Mouse (Mus musculus): ENCODE measurements around the gene Hspa1a. TPM values are rescaled to one million over a fixed set of nuclear protein-coding genes. Genes with fewer than 3 reads are reported as not detected.

Hspa1a gene
- polyA plus RNA-seq, 1 experiment from 2014 or later, result 6.4 TPM

- no peak for ATAC-seq (ENCODE audit: insufficient number of reproducible peaks, low FRiP score)
- Histone ChIP-seq H3K9me3 (replicated peaks) (no peaks in the 10 kb centered on the region), H3K4me3 (no peak overlapping the region), H3K4me2 (no peak overlapping the region), H3K27ac (ENCODE audit: poor library complexity, severe bottlenecking) (no peak overlapping the region), H3K36me3 (no peaks in the 10 kb centered on the region), H3K9ac (no peak overlapping the region), H3K4me1 (replicated peaks) (peaks cover 9% of the 10 kb centered on the region), H3K27me3 (replicated peaks) (no peaks in the 10 kb centered on the region)
- WGBS, result 72% methylated on average over 4 of the region's 4 CpGs
These were observed 28.7 kb downstream of the Hspa1a start for GRCm38 (mm10) chr17:34943128-34943815.

DNA sequence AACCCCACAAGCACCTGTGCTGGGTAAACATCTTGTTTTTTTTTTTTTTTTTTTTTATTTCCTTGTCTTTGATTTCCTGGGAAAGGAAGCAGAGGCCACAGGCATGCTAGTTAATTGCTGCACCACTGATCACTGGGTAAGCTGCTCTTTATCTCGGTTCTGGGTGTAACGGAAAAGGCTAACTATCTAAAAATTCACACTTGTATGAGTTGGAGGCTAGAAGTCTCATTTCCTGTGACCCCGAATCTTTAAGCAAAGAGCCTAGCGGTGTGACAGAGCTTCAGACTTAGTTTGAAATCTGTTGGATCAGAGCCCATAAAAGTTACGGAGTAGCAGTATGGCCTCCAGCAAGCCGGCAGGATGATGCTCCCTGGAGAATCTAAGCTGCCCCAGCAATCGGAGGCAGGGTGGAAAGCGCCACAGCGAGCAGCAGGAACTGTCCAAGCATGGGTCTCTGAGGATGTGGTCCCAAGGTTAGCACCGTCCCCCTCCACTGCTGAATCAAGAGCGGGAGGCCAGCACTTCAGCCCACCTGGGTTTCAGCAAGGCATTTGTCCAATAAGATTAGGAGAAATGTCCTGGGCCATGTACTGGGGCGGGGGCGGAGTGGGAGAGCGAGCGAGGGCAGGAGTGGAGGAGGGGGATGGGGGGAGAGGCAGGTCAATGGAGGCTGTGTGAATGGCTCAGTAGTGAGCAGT lies 30.5 kb downstream of the Hspa1a start:
- peaks cover 9% of the 10 kb centered on the region for H3K4me1 ChIP-seq (replicated peaks)
- peak overlapping the region; percentile 45 for H3K4me3 ChIP-seq
- WGBS, result 7% methylated on average over 15 of the region's 15 CpGs
- no peaks in the 10 kb centered on the region for H3K9me3 ChIP-seq (replicated peaks)
- H3K27me3 ChIP-seq (replicated peaks), result no peaks in the 10 kb centered on the region
- H3K36me3 ChIP-seq, result peaks cover 4% of the 10 kb centered on the region; the same call in 1 of the 2 replicates
- ATAC-seq (ENCODE audit: insufficient number of reproducible peaks, low FRiP score), result peak; percentile 77
- H3K27ac ChIP-seq (ENCODE audit: poor library complexity, severe bottlenecking), result peak overlapping the region; percentile 61
- peak overlapping the region; percentile 73 for H3K4me2 ChIP-seq
- H3K9ac ChIP-seq, result peak overlapping the region; percentile 59; the same call in 1 of the 2 replicates

DNA sequence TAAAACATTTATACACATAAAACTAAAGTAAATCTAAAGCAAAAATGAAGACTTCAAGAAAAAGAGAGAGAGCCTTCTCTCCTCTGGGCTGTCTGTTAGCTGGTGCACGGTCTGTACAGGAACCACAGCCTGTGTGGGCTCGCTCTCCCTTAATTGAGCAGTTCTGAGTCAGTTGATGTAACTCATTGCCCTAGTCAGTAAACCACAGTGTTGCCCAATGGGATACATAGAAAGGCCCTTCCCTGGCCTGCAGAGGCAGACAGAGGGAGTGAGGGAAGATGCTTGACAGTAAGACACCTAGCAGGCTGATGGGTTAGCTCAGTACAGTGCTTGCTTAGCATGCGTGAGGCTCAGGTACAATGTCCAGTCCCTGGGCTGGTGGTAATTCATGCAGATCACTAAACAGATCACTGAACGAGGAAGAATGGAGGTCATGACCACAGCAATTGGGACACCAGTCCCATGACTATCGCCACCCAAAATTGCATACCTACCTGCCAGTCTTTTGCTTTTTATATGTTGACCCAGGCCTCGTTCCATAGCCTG lies 33.9 kb downstream of the Hspa1a start:
- WGBS, result 78% methylated on average over 6 of the region's 6 CpGs
- Histone ChIP-seq H3K9ac (no peak overlapping the region), H3K4me2 (no peak overlapping the region), H3K27ac (ENCODE audit: poor library complexity, severe bottlenecking) (no peak overlapping the region), H3K4me1 (replicated peaks) (peaks cover 9% of the 10 kb centered on the region), H3K9me3 (replicated peaks) (no peaks in the 10 kb centered on the region), H3K4me3 (no peak overlapping the region), H3K27me3 (replicated peaks) (no peaks in the 10 kb centered on the region), H3K36me3 (peaks cover 25% of the 10 kb centered on the region)
- ATAC-seq (ENCODE audit: insufficient number of reproducible peaks, low FRiP score), result no peak

DNA sequence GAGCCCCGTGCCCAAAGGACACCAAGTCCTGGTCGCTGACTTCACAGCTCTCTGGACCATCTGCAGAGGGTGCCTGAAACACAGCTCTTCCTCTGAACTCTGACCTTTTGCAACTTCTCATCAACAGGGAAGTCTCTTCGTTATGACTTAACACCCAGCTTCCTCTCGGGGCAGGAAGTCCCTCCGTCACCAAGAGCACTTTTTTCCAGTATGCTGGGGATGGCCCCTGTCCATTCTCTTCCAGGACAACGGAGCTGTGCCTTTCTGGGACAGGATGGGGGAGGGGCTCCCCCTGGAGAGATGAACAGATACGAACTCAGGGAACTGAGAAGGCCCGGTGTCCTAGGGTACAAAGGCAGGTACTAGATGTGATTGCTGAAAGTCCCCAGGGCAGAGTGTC lies 37.1 kb downstream of the Hspa1a start:
- no peak for ATAC-seq (ENCODE audit: insufficient number of reproducible peaks, low FRiP score)
- Histone ChIP-seq H3K27ac (ENCODE audit: poor library complexity, severe bottlenecking) (no peak overlapping the region), H3K4me1 (replicated peaks) (peaks cover 15% of the 10 kb centered on the region), H3K27me3 (replicated peaks) (no peaks in the 10 kb centered on the region), H3K9ac (0 out of 2 replicates have a peak overlapping the region, but pooled peaks have one; percentile 13), H3K4me3 (no peak overlapping the region), H3K9me3 (replicated peaks) (no peaks in the 10 kb centered on the region), H3K36me3 (peaks cover 25% of the 10 kb centered on the region), H3K4me2 (no peak overlapping the region)
- WGBS, result 40% methylated on average over 8 of the region's 8 CpGs

DNA sequence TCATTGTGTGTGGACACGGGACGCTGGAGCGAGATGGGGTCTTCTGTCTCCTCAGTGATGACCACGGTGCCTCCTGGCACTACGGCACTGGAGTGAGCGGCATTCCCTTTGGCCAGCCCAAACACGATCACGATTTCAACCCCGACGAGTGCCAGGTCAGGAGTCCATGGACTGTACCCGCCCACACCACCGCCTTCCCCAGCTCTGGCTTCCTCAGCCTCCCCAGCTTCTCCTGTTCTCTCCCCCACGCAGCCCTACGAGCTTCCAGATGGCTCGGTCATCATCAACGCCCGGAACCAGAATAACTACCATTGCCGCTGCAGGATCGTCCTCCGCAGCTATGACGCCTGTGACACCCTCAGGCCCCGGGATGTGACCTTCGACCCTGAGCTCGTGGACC lies 37.9 kb downstream of the Hspa1a start:
- no peak for ATAC-seq (ENCODE audit: insufficient number of reproducible peaks, low FRiP score)
- peaks cover 25% of the 10 kb centered on the region for H3K36me3 ChIP-seq
- H3K9ac ChIP-seq, result no peak overlapping the region
- no peak overlapping the region for H3K4me3 ChIP-seq
- no peak overlapping the region for H3K27ac ChIP-seq (ENCODE audit: poor library complexity, severe bottlenecking)
- 72% methylated on average over 24 of the region's 24 CpGs for WGBS
- H3K9me3 ChIP-seq (replicated peaks), result no peaks in the 10 kb centered on the region
- H3K4me1 ChIP-seq (replicated peaks), result peaks cover 15% of the 10 kb centered on the region
- H3K27me3 ChIP-seq (replicated peaks), result no peaks in the 10 kb centered on the region
- H3K4me2 ChIP-seq, result no peak overlapping the region

GRCm38 (mm10) chr17:34932287-34932686 lies 39.7 kb downstream of the Hspa1a start:
- Histone ChIP-seq H3K36me3 (peaks cover 23% of the 10 kb centered on the region), H3K27me3 (replicated peaks) (no peaks in the 10 kb centered on the region), H3K9me3 (replicated peaks) (no peaks in the 10 kb centered on the region), H3K4me1 (replicated peaks) (peaks cover 19% of the 10 kb centered on the region), H3K9ac (peak overlapping the region; percentile 79), H3K27ac (ENCODE audit: poor library complexity, severe bottlenecking) (no peak overlapping the region), H3K4me3 (peak overlapping the region; percentile 70), H3K4me2 (peak overlapping the region; percentile 90)
- WGBS, result 82% methylated on average over 8 of the region's 8 CpGs
- no peak for ATAC-seq (ENCODE audit: insufficient number of reproducible peaks, low FRiP score)

DNA sequence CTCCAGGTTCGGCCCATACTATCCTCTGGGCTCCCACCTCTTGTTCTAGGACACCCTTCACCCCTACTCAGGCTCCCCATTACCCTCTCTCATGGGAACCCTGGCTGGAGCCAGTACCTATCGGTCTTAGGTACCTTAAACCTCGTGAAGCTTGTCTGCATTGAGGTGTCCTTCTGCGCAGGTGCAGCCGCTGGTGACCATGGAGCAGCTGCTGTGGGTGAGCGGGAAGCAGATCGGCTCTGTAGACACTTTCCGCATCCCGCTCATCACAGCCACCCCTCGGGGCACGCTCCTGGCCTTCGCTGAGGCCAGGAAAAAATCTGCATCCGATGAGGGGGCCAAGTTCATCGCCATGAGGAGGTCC lies 40.2 kb downstream of the Hspa1a start:
- Histone ChIP-seq H3K27ac (ENCODE audit: poor library complexity, severe bottlenecking) (no peak overlapping the region), H3K4me1 (replicated peaks) (peaks cover 19% of the 10 kb centered on the region), H3K27me3 (replicated peaks) (no peaks in the 10 kb centered on the region), H3K4me3 (peak overlapping the region; percentile 70), H3K4me2 (peak overlapping the region; percentile 90), H3K9me3 (replicated peaks) (no peaks in the 10 kb centered on the region), H3K9ac (peak overlapping the region; percentile 79), H3K36me3 (peaks cover 21% of the 10 kb centered on the region)
- ATAC-seq (ENCODE audit: insufficient number of reproducible peaks, low FRiP score), result peak; percentile 3; the same call in 1 of the 2 replicates
- WGBS, result 15% methylated on average over 14 of the region's 14 CpGs

- Histone ChIP-seq H3K4me1 (replicated peaks) (peaks cover 19% of the 10 kb centered on the region), H3K27ac (ENCODE audit: poor library complexity, severe bottlenecking) (peak within 1 kb of the TSS; percentile 15; the same call in 1 of the 2 replicates), H3K4me3 (peak within 1 kb of the TSS; percentile 70), H3K27me3 (replicated peaks) (no peaks in the 10 kb centered on the region), H3K9me3 (replicated peaks) (no peaks in the 10 kb centered on the region), H3K4me2 (peak within 1 kb of the TSS; percentile 90), H3K9ac (peak within 1 kb of the TSS; percentile 79), H3K36me3 (peaks cover 21% of the 10 kb centered on the region)
- under 1% methylated on average over 38 of the region's 38 CpGs for WGBS
- peak; percentile 98 for ATAC-seq (ENCODE audit: insufficient number of reproducible peaks, low FRiP score)
These were observed 40.8 kb downstream of the Hspa1a start, which contains the start of gene Neu1 for GRCm38 (mm10) chr17:34931061-34931734. Neu1 (plus strand) TSS chr17:34931253.

GRCm38 (mm10) chr17:34928841-34929240 lies 43.1 kb downstream of the Hspa1a start:
- WGBS, result 42% methylated on average over 4 of the region's 4 CpGs
- Histone ChIP-seq H3K9ac (no peak overlapping the region), H3K4me1 (replicated peaks) (peaks cover 14% of the 10 kb centered on the region), H3K4me3 (no peak overlapping the region), H3K27ac (ENCODE audit: poor library complexity, severe bottlenecking) (no peak overlapping the region), H3K9me3 (replicated peaks) (no peaks in the 10 kb centered on the region), H3K4me2 (no peak overlapping the region), H3K27me3 (replicated peaks) (no peaks in the 10 kb centered on the region), H3K36me3 (peaks cover 2% of the 10 kb centered on the region; the same call in 1 of the 2 replicates)
- no peak for ATAC-seq (ENCODE audit: insufficient number of reproducible peaks, low FRiP score)

DNA sequence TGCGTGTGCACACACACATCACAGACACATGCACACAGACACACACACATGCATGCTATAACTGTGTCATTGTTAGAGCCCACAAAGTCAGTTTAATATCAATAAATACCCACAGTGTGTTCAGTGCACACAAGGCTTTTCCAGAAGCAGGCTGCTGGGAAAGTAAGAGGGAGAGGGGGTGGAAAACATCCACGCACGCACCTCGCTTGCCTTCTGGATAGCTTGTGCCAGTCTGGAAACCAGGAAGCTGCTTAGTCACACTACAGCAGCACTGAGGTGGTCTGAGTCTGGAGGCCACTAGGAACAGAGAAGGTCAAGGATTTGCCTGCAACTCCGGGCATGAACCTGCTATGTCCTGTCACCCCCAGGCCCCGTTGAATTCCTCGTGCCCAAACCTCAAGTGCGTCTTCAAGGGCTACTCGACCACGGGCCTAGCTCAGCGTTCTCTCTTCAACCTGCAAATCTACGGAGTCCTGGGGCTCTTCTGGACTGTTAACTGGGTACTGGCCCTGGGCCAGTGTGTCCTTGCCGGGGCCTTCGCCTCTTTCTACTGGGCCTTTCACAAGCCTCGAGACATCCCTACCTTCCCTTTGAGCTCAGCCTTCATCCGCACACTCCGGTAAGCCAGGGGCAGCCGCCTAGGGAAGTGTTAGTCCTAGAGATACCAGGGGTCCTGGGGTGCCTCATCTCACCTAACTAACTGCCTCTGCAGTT lies 44.5 kb downstream of the Hspa1a start:
- Histone ChIP-seq H3K4me3 (no peak overlapping the region), H3K9me3 (replicated peaks) (no peaks in the 10 kb centered on the region), H3K27ac (ENCODE audit: poor library complexity, severe bottlenecking) (no peak overlapping the region), H3K4me1 (replicated peaks) (peaks cover 14% of the 10 kb centered on the region), H3K9ac (no peak overlapping the region), H3K4me2 (no peak overlapping the region), H3K36me3 (no peaks in the 10 kb centered on the region), H3K27me3 (replicated peaks) (no peaks in the 10 kb centered on the region)
- WGBS, result 73% methylated on average over 18 of the region's 18 CpGs
- ATAC-seq (ENCODE audit: insufficient number of reproducible peaks, low FRiP score), result no peak

Data from heart, embryonic 12.5 days (tissue).